Mouse (Mus musculus): Measurements from ENCODE around the gene Dync1i1.

DNA sequence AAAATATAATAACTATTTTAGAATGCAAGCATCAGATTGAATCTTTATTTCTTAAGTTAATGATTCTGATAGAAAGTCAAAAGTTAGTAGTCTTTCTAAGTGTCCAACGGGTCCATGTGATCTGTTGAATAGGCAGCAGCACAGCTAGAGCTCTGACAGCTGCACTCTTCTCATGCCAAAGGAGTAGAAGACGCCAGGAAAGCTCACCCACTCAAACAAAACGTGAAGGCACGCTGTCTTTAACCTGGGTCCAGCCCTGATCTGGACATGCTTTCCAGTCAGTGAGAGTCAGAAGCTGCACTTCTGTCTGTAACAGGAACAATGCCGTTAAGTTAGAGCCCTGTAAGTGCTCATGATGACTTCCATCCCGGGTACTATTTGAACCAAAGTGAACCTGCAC lies 56.3 kb downstream of the Dync1i1 start:
- no peak for TF ChIP-seq TAL1 (IDR thresholded peaks at IDR 0.05; ENCODE audit: low read length)
- TF ChIP-seq GATA1 (IDR thresholded peaks at IDR 0.05; ENCODE audit: low read length) = no peak
